Mouse (Mus musculus) ES-E14 (cell line): ENCODE measurements at regions not wholly inside any gene's neighbourhood (a gene's known extent, or its start where the extent isn't known, plus 50 kb on each side); places are given as distances from the start of the nearest gene placed in this dataset.

Experiments used
- HCFC1 ChIP-seq: IDR thresholded peaks from 2 replicates; pipeline ENCODE4 v1.6.1; 2012; ENCODE audit warnings: low read length, inconsistent platforms, borderline replicate concordance; ENCODE audit not compliant: insufficient read depth
- ZC3H11A ChIP-seq: IDR thresholded peaks from 2 replicates; pipeline ENCODE4 v1.6.1; 2012; ENCODE audit warnings: low read depth, mild to moderate bottlenecking, inconsistent platforms, low read length, borderline replicate concordance

DNA sequence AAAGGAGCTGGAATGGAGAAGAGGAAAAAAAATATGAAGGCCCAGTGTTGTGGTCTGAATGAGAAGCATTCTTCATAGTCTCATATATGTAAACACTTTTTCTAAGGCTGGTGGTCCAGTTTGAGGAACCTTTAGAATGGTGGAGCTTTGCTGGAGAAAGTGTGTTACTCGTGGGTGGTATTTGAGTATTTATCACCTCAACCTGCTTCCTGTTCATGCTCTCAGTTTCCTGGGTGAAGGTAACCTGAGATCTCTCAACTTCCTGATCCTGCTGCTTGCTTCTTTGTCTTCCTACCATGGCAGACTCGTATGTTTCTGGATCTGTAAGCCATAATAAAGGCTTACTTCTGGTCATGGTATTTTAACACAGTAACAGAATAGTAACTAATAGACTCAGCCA, 889.0 kb downstream of the Diaph2 start:
- TF ChIP-seq ZC3H11A (no peak), HCFC1 (no peak)
